Mouse (Mus musculus) hindbrain, embryonic 11.5 days (tissue): ENCODE results near the gene Cks1b. TPM values are rescaled to one million over a fixed set of nuclear protein-coding genes. Genes with fewer than 3 reads are reported as not detected.

Experiments
- ATAC-seq: fragments of 200-750 bp; cut with Nextera tagmentation; 2 replicates; pipeline ENCODE4 v1.8.0; 2017; ENCODE audit warnings: mild to moderate bottlenecking, moderate TSS enrichment, moderate library complexity; ENCODE audit not compliant: low FRiP score
- DNase-seq: peaks from one replicate; pipeline ENCODE4 v3.0.0-alpha.2; 2015; ENCODE audit warnings: low spot score
- H3K27ac ChIP-seq: fragments of 300-500 bp; sonication (generic); 2 replicates; pipeline ENCODE4 v1.5.1; 2014; ENCODE audit warnings: mild to moderate bottlenecking, low read depth, low read length
- H3K27me3 ChIP-seq: fragments of 300-500 bp; sonication (generic); 2 replicates; pipeline ENCODE4 v1.6.1; 2014; ENCODE audit warnings: mild to moderate bottlenecking, low read length, moderate library complexity, mixed read lengths; ENCODE audit not compliant: control insufficient read depth, insufficient read depth
- H3K36me3 ChIP-seq: fragments of 300-500 bp; sonication (generic); 2 replicates; pipeline ENCODE4 v1.6.1; 2014; ENCODE audit warnings: mild to moderate bottlenecking, low read length, moderate library complexity, mixed read lengths; ENCODE audit not compliant: control insufficient read depth, insufficient read depth
- H3K4me1 ChIP-seq: fragments of 300-500 bp; sonication (generic); replicated peaks from 2 replicates; pipeline ENCODE4 v1.6.1; 2014; ENCODE audit warnings: low read length, mixed read lengths; ENCODE audit not compliant: control insufficient read depth, insufficient read depth
- H3K4me2 ChIP-seq: fragments of 300-500 bp; sonication (generic); replicated peaks from 2 replicates; pipeline ENCODE4 v1.6.1; 2014; ENCODE audit warnings: mild to moderate bottlenecking, low read depth, low read length
- H3K4me3 ChIP-seq: fragments of 300-500 bp; sonication (generic); 2 replicates; pipeline ENCODE4 v1.5.1; 2014; ENCODE audit warnings: low read depth, low read length
- H3K9ac ChIP-seq: fragments of 300-500 bp; sonication (generic); 2 replicates; pipeline ENCODE4 v1.6.1; 2014; ENCODE audit warnings: low read depth, low read length
- H3K9me3 ChIP-seq: fragments of 300-500 bp; sonication (generic); 2 replicates; pipeline ENCODE4 v1.6.1; 2016; ENCODE audit warnings: low read length; ENCODE audit not compliant: control insufficient read depth
- WGBS: fragments of 180-500 bp; shearing (Covaris S2); extraction: QIAGEN DNeasy Blood & Tissue Kit; methylation state at CpG from one replicate; pipeline ENCODE4 v1.1.7; 2014; 5-methylcytosine and 5-hydroxymethylcytosine counted together
- polyA plus RNA-seq: library from polyadenylated mRNA; unstranded; fragments of >200 nt; fragmentation: Nextera tagmentation; extraction: Ambion mirVana; gene quantifications from 2 replicates; pipeline ENCODE4 v1.2.1, GENCODE M21; 2014

Gene Cks1b
- polyA plus RNA-seq, 1 experiment from 2014 or later = 411 TPM

DNA sequence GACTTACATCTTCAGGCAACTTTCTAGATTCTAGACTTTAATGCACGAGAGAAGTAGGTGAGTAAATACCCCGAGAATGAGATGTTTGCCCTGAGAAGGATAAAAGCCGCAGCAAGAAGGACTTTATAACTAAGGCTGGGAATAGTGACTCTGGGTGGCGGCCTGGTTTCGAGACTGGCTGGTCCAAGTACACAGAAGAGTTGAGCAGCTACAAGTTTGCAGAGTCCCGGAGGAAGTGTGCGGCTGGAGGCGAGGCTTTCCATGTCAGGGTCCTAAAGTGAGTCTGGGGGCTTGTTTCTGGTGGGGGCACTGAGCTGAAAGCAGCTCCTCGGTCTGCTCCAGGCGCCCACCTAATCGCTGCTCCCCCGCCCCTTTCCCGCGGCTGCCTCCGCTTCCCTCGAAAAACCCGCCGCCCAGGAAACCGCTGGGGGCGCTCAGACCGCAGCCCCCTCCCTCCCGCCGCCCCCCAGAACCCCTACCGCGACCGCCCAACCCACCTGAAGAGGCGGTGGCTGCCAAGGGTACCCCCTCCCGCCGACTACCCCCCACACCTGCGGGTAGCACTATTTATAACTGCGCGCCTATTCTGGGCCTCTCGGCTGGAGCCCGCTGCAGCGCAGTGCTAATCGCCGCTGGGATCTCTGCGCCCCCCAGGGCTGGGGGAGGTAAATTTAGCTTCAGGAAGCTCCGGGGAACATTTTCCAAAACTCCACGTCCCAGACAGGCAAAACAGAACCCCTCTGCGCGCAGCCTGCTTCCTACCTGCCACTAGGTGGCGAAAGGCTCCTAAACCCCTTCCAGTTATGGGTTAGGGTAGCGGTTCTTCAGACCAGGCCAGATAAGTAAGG, 22.2 kb downstream of the Cks1b start:
- under 1% methylated on average over 38 of the region's 44 CpGs for WGBS
- H3K36me3 ChIP-seq = no peaks in the 10 kb centered on the region
- no peaks in the 10 kb centered on the region for H3K9me3 ChIP-seq
- H3K4me3 ChIP-seq = peak overlapping the region; percentile 36
- no peak overlapping the region for H3K27ac ChIP-seq
- DNase-seq (peak; percentile 83), ATAC-seq (no peak)
- H3K27me3 ChIP-seq = peaks cover 16% of the 10 kb centered on the region
- peak overlapping the region; percentile 95 for H3K4me2 ChIP-seq
- H3K4me1 ChIP-seq = peaks cover 21% of the 10 kb centered on the region
- H3K9ac ChIP-seq = peak overlapping the region; percentile 35; the same call in 1 of the 2 replicates

DNA sequence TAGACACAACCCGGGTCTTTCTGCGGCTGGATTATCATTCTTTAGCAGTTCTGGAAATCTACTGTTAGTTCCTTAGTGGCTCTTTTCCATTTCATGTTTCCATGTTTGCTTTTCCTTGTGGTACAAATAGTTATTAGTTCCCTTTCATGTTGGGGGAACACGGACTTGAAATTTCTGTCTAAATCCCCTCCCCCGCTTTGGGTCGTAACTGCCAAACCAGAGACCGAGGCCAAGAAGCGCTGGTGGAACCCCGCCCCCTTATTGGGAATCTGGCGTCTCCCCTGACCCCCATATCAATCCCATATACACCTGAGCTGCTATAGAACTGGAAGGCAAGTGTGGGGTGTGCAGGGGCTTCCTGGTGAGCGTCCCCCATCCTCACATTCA, 22.8 kb downstream of the Cks1b start:
- H3K27me3 ChIP-seq = peaks cover 16% of the 10 kb centered on the region
- H3K27ac ChIP-seq = no peak overlapping the region
- peaks cover 25% of the 10 kb centered on the region for H3K4me1 ChIP-seq
- H3K9me3 ChIP-seq = no peaks in the 10 kb centered on the region
- H3K9ac ChIP-seq = no peak overlapping the region
- DNase-seq (no peak), ATAC-seq (no peak)
- peak overlapping the region; percentile 95 for H3K4me2 ChIP-seq
- H3K4me3 ChIP-seq = peak overlapping the region; percentile 46; the same call in 1 of the 2 replicates
- no peaks in the 10 kb centered on the region for H3K36me3 ChIP-seq
- 2% methylated on average over 10 of the region's 10 CpGs for WGBS

DNA sequence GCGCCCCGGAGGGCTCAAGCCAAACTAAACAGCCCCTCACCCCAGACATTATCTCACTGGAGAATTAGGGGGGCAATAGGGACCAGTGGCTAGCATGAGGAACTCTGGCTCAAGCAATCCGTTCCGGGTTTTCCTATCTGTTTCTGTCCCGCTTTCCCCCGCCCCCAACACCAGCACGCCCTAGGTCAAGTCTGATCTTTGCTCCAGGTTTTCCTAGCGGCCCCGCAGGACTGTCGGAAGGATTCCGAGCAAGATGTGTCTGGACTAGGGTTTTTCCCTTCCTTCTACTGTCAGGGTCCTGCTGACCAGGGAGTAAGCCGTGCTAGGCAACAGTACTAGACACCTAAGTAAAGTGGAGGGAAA, 23.3 kb downstream of the Cks1b start:
- Histone ChIP-seq H3K4me3 (peak overlapping the region; percentile 46), H3K27me3 (peaks cover 16% of the 10 kb centered on the region), H3K36me3 (no peaks in the 10 kb centered on the region), H3K27ac (no peak overlapping the region), H3K4me1 (peaks cover 25% of the 10 kb centered on the region), H3K9ac (no peak overlapping the region), H3K4me2 (peak overlapping the region; percentile 95), H3K9me3 (no peaks in the 10 kb centered on the region)
- peak; percentile 86 for DNase-seq
- peak; percentile 9; the same call in 1 of the 2 replicates for ATAC-seq
- WGBS = under 1% methylated on average over 12 of the region's 12 CpGs

DNA sequence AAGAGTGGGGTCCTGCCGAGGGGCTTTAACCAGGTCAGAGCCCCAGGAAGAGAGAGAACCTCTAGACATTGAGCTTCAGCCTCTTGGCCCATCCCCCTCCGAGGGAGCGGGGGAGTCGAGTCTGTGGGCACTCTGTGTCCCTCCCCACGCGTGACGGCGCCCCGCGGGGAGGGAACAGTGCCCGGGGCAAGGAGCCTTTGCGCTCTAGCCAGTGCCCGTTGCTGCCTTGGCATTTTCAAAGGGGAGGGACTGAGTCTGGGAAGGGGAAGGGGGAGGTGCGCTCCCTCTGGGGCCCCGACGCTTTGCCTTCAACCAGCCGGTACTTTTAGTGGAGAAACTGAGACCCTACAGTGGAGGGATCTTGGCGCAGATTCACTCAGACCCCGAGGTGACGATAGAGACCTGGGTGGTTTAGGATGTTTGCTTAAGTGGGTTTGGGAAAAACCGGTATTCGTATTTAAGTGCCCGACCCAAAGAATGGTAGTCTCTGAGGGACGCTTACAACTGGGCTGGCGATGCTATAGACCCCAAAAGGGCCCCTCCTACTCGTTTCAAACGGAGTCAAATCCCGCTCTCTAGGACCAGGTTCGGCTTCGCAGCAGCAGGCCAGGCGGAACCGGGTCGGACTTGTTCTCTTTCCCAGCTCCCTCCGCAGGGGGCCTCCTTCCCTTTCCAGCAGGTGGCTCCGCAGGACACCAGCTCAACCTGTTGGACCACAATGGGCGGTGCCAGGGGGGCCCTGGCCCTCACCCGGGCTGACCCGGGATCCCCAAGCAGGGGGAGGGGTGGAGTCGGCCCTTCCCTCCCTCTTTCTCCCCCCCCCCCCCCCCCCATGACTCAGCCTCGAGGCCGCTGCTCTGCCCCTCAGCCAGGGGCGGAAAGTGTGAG, 23.9 kb downstream of the Cks1b start, which contains the start of gene Zbtb7b:
Gene Zbtb7b, minus strand, starts transcription at position 771 of the 888 bp plus-strand sequence.
- peaks cover 16% of the 10 kb centered on the region for H3K27me3 ChIP-seq
- peak within 1 kb of the TSS; percentile 46 for H3K4me3 ChIP-seq
- WGBS = under 1% methylated on average over 41 of the region's 42 CpGs
- no peaks in the 10 kb centered on the region for H3K36me3 ChIP-seq
- H3K4me2 ChIP-seq = peak within 1 kb of the TSS; percentile 95
- H3K27ac ChIP-seq = peak within 1 kb of the TSS; percentile 77
- DNase-seq (peak; percentile 76), ATAC-seq (peak; percentile 66)
- no peaks in the 10 kb centered on the region for H3K9me3 ChIP-seq
- H3K4me1 ChIP-seq = peaks cover 25% of the 10 kb centered on the region
- peak within 1 kb of the TSS; percentile 55 for H3K9ac ChIP-seq

DNA sequence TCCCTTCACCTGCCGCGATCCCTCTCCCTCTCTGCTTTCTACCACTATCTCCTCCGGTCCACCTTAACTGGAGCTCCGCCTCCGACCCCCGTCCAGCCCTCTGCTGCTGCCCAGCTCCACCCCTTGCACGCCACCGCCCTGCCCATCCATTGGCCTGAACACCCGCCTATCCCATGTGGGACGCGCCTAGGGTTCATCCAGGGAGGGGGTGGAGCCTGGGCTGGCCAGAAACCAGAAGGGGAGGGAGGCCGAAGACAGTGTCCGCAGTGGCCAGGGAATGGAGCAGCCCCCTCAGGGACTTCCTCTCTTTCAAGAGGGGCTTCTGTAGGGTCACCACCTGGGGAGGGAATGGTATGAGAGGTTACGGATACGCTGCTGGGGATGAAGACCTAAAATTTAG, 24.6 kb downstream of the Cks1b start:
- ATAC-seq (peak; percentile 94), DNase-seq (peak; percentile 94)
- peak overlapping the region; percentile 55 for H3K9ac ChIP-seq
- H3K4me1 ChIP-seq = peaks cover 25% of the 10 kb centered on the region
- no peaks in the 10 kb centered on the region for H3K9me3 ChIP-seq
- under 1% methylated on average over 15 of the region's 15 CpGs for WGBS
- peaks cover 16% of the 10 kb centered on the region for H3K27me3 ChIP-seq
- peak overlapping the region; percentile 77 for H3K27ac ChIP-seq
- peak overlapping the region; percentile 97 for H3K4me2 ChIP-seq
- no peaks in the 10 kb centered on the region for H3K36me3 ChIP-seq
- H3K4me3 ChIP-seq = peak overlapping the region; percentile 47

DNA sequence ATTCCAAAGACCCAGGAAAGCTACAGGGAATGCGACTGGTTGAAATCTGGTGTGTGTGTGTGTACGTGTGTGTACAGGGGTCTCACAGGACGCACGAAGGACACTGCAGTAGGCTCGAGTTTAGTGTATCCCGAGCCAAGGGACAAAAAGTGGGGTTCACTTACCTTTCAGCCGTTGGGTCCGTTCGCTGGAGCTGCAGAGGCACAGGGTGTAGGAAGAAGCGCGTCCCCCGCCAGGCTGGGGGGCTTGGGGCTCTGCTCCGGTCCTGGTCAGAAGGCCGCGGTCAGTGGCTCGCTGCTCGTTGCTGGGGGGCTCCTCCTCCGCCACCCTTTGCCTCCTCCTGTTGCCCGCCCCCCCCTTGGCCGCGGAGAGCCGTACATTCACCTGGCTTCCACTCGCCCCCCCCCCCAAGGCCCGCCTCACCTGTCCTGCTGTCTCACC, 25.3 kb downstream of the Cks1b start:
- ATAC-seq = no peak
- no peaks in the 10 kb centered on the region for H3K36me3 ChIP-seq
- peak; percentile 43 for DNase-seq
- peak overlapping the region; percentile 47 for H3K4me3 ChIP-seq
- H3K27me3 ChIP-seq = peaks cover 16% of the 10 kb centered on the region
- H3K4me2 ChIP-seq = peak overlapping the region; percentile 97
- H3K9ac ChIP-seq = peak overlapping the region; percentile 36; the same call in 1 of the 2 replicates
- no peaks in the 10 kb centered on the region for H3K9me3 ChIP-seq
- WGBS = 0% methylated on average over 16 of the region's 24 CpGs
- peaks cover 25% of the 10 kb centered on the region for H3K4me1 ChIP-seq
- no peak overlapping the region for H3K27ac ChIP-seq

DNA sequence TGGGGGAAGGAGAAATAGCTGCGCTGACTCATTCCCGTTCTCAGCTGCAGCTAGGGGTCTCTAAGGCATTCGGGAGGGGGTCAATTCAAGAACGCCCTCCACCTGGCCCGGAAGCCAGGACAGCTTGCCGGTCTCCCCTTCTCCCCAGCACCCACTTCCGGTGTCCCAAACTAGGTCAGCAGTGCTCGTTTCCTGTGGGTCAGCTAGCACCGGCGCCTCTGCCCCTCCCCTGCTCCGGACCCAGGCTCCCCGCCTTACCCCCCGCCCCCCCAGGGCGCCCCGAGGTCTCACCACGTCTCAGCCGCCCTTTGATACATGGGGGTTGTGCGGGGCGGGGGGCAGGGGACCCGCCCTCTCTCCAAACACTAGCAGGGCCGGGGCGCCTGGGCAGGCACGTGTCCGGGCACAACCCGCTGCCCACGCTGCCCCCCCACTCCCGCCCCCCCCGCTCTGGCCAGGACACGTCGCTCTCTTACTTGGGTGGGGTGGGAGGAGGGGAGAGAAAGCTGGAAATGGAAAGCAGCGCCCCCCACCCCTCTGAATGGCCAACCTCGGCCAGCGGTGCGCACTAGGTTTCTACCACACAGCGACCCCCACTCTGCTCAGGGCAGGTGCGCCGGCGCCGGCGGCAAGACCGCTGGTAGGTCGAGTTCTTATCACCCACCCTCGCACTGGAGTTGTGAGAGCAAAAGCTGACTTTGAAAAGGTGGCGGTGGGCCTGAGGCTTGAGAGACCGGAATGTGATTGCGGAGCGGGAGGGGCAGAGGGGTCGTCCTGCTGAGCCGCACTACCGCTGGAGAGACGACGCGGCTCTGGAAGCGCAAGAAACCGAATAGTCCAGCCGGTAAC, 26.3 kb downstream of the Cks1b start:
- under 1% methylated on average over 44 of the region's 56 CpGs for WGBS
- ATAC-seq (no peak), DNase-seq (peak; percentile 62)
- peak overlapping the region; percentile 47 for H3K4me3 ChIP-seq
- no peaks in the 10 kb centered on the region for H3K9me3 ChIP-seq
- no peaks in the 10 kb centered on the region for H3K36me3 ChIP-seq
- no peak overlapping the region for H3K27ac ChIP-seq
- peak overlapping the region; percentile 55 for H3K9ac ChIP-seq
- H3K4me1 ChIP-seq = peaks cover 25% of the 10 kb centered on the region
- H3K4me2 ChIP-seq = peak overlapping the region; percentile 97
- peaks cover 16% of the 10 kb centered on the region for H3K27me3 ChIP-seq
